Mouse (Mus musculus) mature B cell (primary cell): ENCODE results near the gene Fhl1.

ENCODE experiments used
- in situ Hi-C: fragments of 300-500 bp; cut with MboI; formaldehyde crosslinking; loops from 2 replicates; pipeline ENCODE4 v1.14.3; 2019

Fhl1 gene

GRCm38 (mm10) chrX:56752144-56752543, 20.6 kb downstream of the Fhl1 start:
- in situ Hi-C loops, result no loop called here

- in situ Hi-C loops, result no loop called here
These were observed 22.0 kb downstream of the Fhl1 start for GRCm38 (mm10) chrX:56753317-56754289.

GRCm38 (mm10) chrX:56755646-56756045, 24.1 kb downstream of the Fhl1 start:
- in situ Hi-C loops, result no loop called here

DNA sequence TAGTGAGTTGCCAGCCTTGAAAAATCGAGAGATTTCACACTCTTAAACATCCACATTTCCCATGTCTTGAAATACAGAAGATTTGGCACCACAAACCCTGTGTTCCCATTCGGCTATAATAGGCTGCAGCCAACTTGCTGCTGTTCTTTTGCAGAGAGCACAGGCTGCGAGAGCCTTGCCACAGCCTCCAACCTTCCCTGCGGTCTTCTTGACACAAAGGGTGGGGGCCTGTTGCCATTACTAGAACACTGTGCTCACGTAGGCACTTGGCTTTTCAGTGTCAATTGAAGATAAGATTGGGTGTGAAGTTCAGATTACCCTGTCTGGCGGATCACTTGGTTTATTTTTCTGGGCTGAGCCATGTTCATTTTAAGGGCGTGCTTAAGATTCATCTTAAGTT, 24.8 kb downstream of the Fhl1 start:
- in situ Hi-C loops, result no loop called here

GRCm38 (mm10) chrX:56760257-56760760, 28.7 kb downstream of the Fhl1 start:
- in situ Hi-C loops, result no loop called here

- in situ Hi-C loops, result no loop called here
These were observed 38.3 kb downstream of the Fhl1 start for GRCm38 (mm10) chrX:56769838-56770237.

DNA sequence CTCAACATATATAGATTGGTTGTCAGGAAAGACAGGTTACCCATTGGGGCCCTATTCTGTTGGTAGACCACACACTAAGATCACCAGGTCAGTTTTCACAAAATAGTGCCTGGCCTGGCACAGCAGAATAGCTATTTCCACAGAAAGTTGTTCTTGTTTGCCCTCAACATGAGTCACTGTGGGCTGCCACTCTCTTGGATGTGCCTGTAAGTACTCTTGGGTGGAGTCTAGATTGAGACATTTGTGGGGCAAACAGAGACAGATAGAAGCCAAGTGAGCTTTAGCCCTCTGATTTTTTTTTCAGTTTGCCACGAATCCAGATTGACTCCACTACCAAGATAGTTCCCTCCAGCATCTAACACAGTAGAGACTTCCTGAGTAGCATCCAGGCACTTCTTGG, 40.2 kb downstream of the Fhl1 start:
- in situ Hi-C loops, result no loop called here

GRCm38 (mm10) chrX:56773329-56773728, 41.7 kb downstream of the Fhl1 start:
- in situ Hi-C loops, result no loop called here

DNA sequence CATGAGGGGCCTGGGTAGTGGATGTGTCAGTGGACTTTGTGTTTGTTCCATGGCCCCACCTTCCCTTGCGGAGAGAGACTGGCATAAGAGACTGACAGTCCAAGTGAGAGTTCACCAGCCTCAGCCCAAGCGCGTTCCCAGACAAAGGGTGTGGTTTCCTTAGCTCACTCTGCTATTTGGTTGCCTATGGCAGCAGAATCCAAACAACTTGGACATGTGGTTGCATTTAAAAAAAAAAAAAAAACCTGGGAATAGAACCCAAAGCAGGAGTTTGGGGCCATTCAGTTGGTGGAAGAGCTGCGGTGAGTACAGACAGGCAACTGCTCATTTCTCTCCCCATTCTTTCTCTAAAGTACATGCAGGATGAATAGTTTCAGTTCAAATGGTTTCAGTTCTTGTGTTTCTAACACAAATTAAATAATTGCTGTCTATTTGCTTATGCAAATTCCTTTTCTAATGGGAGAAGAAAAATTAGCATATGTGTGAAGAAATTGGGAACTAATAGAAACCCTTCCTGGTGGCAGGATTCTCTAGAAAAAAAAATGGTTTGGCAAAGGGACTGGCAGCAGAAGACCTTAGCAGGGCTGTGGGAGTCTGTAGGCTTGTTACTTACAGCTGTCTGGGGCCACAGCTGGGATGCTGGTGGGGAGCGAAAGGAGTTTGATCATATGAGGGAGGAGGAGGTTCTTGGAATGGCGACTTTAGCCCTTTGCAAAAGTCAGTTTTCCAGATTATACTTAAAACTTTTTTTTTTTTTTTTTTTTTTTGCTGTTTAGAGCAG, 54.9 kb downstream of the Fhl1 start:
- in situ Hi-C loops, result no loop called here

- in situ Hi-C loops, result no loop called here
These were observed 55.9 kb downstream of the Fhl1 start for GRCm38 (mm10) chrX:56787486-56787885.

DNA sequence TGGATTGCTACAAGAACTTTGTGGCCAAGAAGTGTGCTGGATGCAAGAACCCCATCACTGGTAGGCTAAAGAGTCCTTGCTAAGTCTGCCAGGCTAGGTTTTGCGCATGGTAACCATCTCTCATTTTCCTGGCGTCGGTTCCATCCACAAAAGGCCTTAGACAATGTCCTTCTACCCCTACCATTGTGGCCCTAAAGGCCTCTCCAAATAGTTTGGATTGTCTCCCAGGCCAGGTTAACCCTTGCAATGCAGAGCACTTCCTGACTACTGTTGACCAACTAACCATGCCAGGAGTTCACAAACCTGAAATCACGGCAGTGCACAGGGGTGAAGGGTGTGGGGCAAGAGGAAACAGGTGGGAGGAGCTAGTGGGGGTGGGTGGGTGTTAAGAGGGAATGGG, 59.0 kb downstream of the Fhl1 start:
- in situ Hi-C loops, result no loop called here

DNA sequence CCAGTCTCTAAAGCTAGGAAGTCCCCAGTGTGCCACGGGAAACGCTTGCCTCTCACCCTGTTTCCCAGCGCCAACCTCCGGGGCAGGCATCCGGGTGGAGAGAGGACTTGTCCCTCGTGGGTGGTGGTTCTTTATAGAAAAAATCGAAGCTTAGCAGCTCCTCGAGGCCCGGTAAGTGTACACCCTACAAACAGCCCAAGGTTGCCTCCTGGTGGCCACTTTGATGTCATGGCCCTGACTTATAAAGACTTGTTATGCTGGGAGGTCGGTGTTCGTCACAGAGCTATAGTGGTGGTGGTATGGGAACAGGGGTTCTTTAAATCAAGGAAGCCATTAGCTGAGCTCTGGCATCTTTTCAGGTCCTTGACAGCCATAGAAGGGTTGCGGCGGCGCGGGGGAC, 59.7 kb downstream of the Fhl1 start:
- in situ Hi-C loops, result no loop called here

DNA sequence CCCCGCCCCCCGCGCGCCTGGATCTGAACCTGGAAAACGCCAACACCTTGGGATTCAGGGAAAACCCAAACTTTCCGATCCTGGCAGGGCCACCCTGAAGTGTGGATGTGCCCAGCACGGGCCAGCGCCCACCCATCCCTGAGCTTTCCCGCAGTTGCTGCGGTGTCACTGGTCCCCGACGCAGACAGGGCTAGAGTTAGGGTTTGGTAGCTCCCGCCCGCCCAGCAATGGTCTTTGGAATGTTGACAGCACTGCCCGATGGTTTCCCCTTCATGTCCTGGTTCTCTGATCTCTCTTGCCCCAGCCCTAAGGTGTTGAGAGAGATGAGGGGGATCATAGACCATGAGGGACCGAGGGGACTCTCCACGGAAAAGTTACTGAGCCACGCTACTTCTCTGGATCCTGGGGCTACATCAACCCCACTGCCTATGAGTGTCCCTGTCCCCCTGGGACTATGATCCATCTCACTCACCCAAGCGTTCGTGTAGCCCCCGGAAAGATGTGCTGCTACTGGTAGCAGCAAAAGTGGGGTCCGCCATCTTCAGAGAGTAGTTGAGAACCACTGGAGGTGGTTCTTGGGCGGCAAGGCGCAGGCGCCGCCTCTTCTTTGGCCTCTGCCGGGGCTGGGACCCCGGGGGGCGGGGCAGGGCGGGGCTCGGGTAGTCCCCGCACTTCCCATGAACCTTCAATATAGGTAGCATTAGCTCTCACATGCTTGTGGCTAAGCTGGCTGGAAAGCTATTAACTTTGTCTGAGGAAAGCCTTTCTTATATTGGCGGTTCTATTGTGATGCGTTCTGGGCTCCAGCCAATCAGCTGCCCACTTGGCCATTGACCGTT, 90.4 kb downstream of the Fhl1 start, which contains the start of gene Map7d3:
Map7d3 (minus strand) TSS at position 562 of the 839 bp plus-strand sequence.
- in situ Hi-C loops, result no loop called here

DNA sequence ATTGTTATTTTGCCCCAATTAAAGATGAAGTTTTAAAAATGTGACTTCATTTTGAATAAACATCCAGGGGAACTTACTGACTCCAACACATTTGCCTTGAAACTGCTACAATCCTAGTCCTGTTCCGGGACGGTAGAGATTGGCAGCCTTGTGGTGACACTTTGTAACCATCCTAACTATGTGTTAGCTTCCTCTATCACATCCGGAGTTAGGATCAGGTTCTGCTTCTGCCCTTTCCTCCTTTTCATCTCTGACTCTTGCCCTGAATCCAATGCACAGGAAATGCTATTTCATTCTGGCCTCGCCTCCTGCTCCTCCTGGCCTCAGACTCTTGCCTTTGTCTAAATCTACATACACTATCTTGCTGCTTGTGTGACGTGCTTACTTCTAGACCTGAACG, 95.9 kb downstream of the Fhl1 start:
- in situ Hi-C loops, result no loop called here

GRCm38 (mm10) chrX:56835842-56836241, 104.3 kb downstream of the Fhl1 start:
- in situ Hi-C loops, result no loop called here

DNA sequence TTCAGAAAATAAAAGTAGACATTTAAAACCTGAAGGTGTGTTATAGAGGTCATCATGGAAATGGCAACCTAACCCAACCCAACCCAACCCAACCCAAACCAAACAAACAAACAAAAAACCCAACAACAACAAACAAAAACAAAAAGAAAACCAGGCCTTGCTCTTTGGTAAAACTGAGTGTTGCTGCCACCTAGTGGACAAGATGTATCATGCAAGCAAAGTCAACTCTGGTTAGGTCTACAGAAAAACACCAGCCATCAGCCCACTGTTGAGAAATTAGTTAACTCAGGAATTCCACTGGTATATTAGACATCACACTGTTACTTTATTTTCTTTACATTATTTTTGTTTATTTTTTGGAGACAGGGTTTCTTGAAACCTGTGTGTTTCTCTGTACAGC, 107.8 kb downstream of the Fhl1 start:
- in situ Hi-C loops, result no loop called here

DNA sequence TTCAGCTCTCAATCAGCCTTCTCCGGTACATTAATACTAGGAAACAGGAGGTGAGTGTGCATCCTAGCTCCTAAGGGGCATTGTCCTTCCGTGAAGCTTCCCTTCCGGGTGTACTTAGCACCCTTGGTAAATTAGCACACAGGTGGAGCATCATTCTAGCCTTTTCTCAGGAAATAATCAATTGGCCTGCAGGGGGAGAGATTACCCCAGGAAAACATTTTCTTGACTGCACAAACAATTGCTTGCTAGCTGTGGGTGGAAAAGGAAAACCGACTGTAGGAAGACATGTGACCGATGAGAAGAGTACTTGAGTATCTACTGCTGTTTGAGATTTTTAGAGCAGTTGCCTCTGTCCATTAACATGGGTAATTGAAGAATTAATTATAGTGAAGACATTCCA, 109.7 kb downstream of the Fhl1 start:
- in situ Hi-C loops, result no loop called here
